Mouse (Mus musculus) cerebellum, adult 2 months (tissue): ENCODE measurements at regions not wholly inside any gene's neighbourhood (a gene's known extent, or its start where the extent isn't known, plus 50 kb on each side); places are given as distances from the start of the nearest gene placed in this dataset.

ENCODE experiments used
- CTCF ChIP-seq: fragments of 200-500 bp; IDR thresholded peaks from 2 replicates; pipeline ENCODE4 v1.5.1; 2011; ENCODE audit warnings: low read depth, mild to moderate bottlenecking, control low read depth, low read length, moderate library complexity, borderline replicate concordance; ENCODE audit not compliant: insufficient read depth
- POLR2A ChIP-seq: fragments of 200-500 bp; IDR thresholded peaks from 2 replicates; pipeline ENCODE4 v1.6.1; 2011; ENCODE audit warnings: low read length, control low read depth, borderline replicate concordance; ENCODE audit not compliant: insufficient read depth

GRCm38 (mm10) chr13:46032281-46032680, 67.5 kb upstream of the Atxn1 start:
- TF ChIP-seq CTCF (no peak), POLR2A (no peak)
